Mouse (Mus musculus): ENCODE results near the gene Iqcj. TPM values are rescaled to one million over a fixed set of nuclear protein-coding genes. Genes with fewer than 3 reads are reported as not detected.
A peak's percentile ranks its signal among the peaks of the same experiment; 100 is the strongest.

Iqcj gene
- total RNA-seq, 2 experiments from 2014 or later, result 3.9 to 5.2 TPM

DNA sequence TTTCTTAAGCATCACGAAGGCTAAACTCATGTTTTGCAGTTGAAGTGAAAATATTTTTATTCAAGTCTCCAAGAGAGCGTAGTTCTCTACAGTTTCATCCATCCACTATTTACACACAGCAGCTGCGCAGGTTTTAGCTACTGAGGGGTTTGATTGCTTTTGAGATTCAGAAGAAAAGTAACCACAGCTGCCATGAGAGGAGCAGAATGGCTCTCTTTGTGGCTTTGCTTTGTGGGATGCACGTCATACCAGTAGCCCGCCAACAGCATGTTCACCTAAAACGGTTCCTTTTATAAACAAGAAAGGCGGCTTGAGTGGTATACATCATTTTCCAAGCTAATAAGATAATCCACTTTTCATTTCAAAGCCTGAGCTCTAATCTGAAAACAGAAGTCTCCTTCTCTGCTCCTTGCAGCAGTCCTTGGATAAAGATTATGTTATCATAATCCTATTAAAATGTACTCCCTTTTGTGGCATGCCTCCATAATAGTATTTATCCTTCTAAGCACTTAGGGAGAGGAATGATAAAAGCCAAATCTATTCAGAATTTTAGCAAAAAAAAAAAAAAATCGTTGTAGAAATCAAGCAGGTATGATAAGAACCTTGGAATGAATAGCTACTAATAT is 26.7 kb downstream of the Iqcj start:
- intact Hi-C loops (cut with DNase I), result no loop called here

DNA sequence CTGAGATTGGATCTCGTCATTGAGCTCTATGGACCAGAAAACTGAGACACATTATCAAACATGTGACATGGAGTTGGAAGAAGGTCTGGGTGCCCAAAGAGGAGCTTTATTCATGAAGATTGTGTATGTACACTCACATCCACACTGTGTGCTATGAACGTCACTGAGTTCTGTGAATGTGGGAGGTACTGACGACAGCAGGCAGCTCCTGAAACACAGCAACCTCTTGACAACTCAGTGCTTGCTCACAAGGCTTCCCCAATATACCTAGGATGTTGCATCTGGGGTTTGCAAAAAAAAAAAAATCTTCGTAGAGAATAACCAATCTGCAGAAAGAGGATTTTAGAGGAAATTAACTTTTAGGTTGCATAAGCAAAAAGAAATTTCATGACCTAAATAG is 31.1 kb downstream of the Iqcj start:
- Histone ChIP-seq H3K4me3 (no peak overlapping the region), H3K27ac (no peak overlapping the region)
- intact Hi-C loops (cut with DNase I), result no loop called here
- no peak for DNase-seq (ENCODE audit: extremely low spot score in 1 of 2, low spot score in 2 of 2)
- no peak for TF ChIP-seq CTCF (IDR thresholded peaks at IDR 0.05)

More for the DNA sequence above, 26.7 kb downstream of the Iqcj start:
- no peak overlapping the region for H3K4me3 ChIP-seq
- DNase-seq (ENCODE audit: extremely low spot score in 1 of 2, low spot score in 2 of 2), result no peak
- no peak for TF ChIP-seq CTCF (IDR thresholded peaks at IDR 0.05)
- no peak overlapping the region for H3K27ac ChIP-seq

DNA sequence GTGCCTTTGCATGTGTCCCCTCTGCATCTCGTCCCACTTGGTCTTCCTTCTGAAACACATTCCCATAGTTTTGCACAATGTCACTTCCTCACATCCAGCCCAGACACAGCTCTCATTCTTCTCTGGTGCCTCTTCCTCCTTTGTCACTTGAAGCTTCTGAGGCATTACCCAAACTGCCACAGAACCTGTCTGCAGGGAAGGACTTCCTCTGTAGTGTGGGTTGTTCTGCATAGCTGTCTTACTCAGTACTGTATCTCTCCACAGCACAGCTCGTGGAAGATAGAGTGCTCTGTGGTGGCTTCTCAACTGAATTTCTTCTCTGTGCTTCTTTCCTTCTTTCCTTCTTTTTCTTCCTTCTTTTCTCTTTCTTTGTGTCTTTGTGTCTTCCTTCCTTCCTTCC is 33.4 kb downstream of the Iqcj start:
- no peak for TF ChIP-seq CTCF (IDR thresholded peaks at IDR 0.05)
- H3K4me3 ChIP-seq, result no peak overlapping the region
- intact Hi-C loops (cut with DNase I), result no loop called here
- H3K27ac ChIP-seq, result no peak overlapping the region
- DNase-seq (ENCODE audit: extremely low spot score in 1 of 2, low spot score in 2 of 2), result no peak

- no peak for DNase-seq (ENCODE audit: extremely low spot score in 1 of 2, low spot score in 2 of 2)
- intact Hi-C loops (cut with DNase I), result no loop called here
- TF ChIP-seq CTCF (IDR thresholded peaks at IDR 0.05), result no peak
- no peak overlapping the region for H3K4me3 ChIP-seq
- H3K27ac ChIP-seq, result no peak overlapping the region
Measured at GRCm38 (mm10) chr3:67930424-67931133, 38.6 kb downstream of the Iqcj start.

DNA sequence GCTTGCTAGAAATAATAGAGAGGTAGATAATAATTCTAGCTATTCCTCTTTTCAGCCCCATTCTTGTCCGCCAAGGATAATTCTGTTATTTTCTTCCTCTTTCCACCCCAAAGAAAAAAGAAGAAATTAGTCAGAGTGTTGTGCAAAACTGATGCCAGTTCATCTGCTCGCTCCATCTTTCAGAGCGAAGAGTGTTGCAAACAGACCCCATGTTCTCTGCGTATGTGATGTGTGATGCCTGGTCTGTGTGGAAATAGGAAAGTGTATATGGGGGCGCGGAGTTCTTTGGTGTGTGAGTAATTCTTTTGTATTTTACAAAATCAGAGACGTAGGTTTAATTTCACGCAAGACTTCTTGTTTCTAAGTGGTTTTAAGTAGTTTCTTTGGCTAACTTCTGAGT is 39.2 kb downstream of the Iqcj start:
- Histone ChIP-seq H3K27ac (no peak overlapping the region), H3K4me3 (no peak overlapping the region)
- intact Hi-C loops (cut with DNase I), result no loop called here
- no peak for DNase-seq (ENCODE audit: extremely low spot score in 1 of 2, low spot score in 2 of 2)
- no peak for TF ChIP-seq CTCF (IDR thresholded peaks at IDR 0.05)

DNA sequence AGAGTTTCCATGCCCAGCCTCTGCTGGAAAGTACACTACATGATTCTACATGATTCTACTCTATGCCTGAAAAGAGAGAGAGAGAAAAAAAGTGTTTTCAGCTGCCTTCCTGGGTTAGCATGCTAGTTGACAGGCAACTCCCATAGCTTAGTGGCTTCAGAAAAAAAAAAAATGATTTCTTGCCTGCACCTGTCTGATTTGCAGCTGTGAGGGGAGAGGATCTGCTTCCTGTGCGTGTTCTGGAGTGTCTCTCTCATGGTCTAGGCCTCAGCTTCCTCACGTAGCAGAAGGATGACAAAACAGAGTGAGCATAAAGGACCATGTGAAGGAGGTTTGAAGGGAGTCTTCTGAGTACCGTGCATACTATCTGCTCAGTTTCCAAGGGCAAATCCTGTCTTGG is 39.9 kb downstream of the Iqcj start:
- intact Hi-C loops (cut with DNase I), result no loop called here
- no peak for TF ChIP-seq CTCF (IDR thresholded peaks at IDR 0.05)
- no peak overlapping the region for H3K4me3 ChIP-seq
- DNase-seq (ENCODE audit: extremely low spot score in 1 of 2, low spot score in 2 of 2), result no peak
- H3K27ac ChIP-seq, result no peak overlapping the region

- no peak overlapping the region for H3K4me3 ChIP-seq
- DNase-seq (ENCODE audit: extremely low spot score in 1 of 2, low spot score in 2 of 2), result no peak
- no peak overlapping the region for H3K27ac ChIP-seq
- no peak for TF ChIP-seq CTCF (IDR thresholded peaks at IDR 0.05)
- intact Hi-C loops (cut with DNase I), result no loop called here
Measured at GRCm38 (mm10) chr3:67935829-67936228, 43.8 kb downstream of the Iqcj start.

GRCm38 (mm10) chr3:67947000-67947399 is 55.0 kb downstream of the Iqcj start:
- Histone ChIP-seq H3K4me3 (no peak overlapping the region), H3K27ac (no peak overlapping the region)
- intact Hi-C loops (cut with DNase I), result no loop called here
- TF ChIP-seq CTCF (IDR thresholded peaks at IDR 0.05), result no peak
- DNase-seq (ENCODE audit: extremely low spot score in 1 of 2, low spot score in 2 of 2), result no peak

- H3K27ac ChIP-seq, result no peak overlapping the region
- no peak overlapping the region for H3K4me3 ChIP-seq
- DNase-seq (ENCODE audit: extremely low spot score in 1 of 2, low spot score in 2 of 2), result no peak
- no peak for TF ChIP-seq CTCF (IDR thresholded peaks at IDR 0.05)
- intact Hi-C loops (cut with DNase I), result no loop called here
Measured at GRCm38 (mm10) chr3:67952517-67952940, 60.5 kb downstream of the Iqcj start.

- intact Hi-C loops (cut with DNase I), result no loop called here
- H3K27ac ChIP-seq, result no peak overlapping the region
- DNase-seq (ENCODE audit: extremely low spot score in 1 of 2, low spot score in 2 of 2), result peak; percentile 57 to 74
- H3K4me3 ChIP-seq, result no peak overlapping the region
- no peak for TF ChIP-seq CTCF (IDR thresholded peaks at IDR 0.05)
Measured at GRCm38 (mm10) chr3:67954459-67955065, 62.5 kb downstream of the Iqcj start.

DNA sequence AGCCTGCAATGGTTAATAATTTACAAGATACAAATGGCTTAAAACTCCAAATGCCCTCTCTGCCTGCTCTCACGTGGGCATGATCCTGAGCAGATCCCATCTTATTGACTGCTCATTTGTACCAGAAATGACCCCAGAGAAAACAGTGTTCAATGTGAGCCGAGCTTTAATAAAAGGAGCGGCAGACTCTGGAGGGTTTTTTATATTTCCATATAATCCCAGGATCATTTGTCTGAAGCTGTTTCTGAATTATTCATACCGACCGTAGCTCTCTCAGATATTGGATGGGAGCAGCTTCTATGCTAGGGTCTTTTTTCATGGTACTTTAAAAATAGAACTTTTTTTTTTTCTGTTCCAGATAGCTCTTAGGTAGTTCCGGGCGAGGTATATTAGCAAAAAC is 67.7 kb downstream of the Iqcj start:
- Histone ChIP-seq H3K27ac (no peak overlapping the region), H3K4me3 (no peak overlapping the region)
- TF ChIP-seq CTCF (IDR thresholded peaks at IDR 0.05), result no peak
- DNase-seq (ENCODE audit: extremely low spot score in 1 of 2, low spot score in 2 of 2), result no peak
- intact Hi-C loops (cut with DNase I), result loop anchor here (5.0 kb wide), 1 partner anchor 78 kb away; no protein-coding TSS in a partner anchor

DNA sequence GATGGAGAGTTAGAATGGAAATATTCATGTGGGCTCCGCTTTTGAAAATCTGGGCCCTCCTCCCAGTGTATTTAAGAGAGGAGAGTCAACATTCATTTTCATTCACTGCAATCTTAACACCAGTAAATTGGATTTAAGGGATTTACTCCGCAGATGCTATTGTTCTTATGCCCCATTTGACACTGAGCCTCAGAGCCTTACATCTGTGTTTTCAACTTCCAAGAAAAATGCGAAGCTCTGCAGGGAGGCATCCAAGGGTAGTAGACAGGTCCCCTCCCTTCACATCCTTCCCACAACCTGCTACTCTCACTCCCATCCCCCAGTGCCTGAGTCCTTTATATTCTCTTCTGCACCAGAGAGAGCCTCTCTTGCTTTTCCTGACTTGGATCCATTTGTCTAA is 68.1 kb downstream of the Iqcj start:
- no peak overlapping the region for H3K27ac ChIP-seq
- DNase-seq (ENCODE audit: extremely low spot score in 1 of 2, low spot score in 2 of 2), result no peak
- intact Hi-C loops (cut with DNase I), result loop anchor here (5.0 kb wide), 1 partner anchor 77 kb away; no protein-coding TSS in a partner anchor
- no peak for TF ChIP-seq CTCF (IDR thresholded peaks at IDR 0.05)
- H3K4me3 ChIP-seq, result no peak overlapping the region

All from left cerebral cortex, adult 2 months (tissue).